Mouse (Mus musculus) liver (tissue): ENCODE measurements around the gene Coro6.
A peak's percentile ranks its signal among the peaks of the same experiment; 100 is the strongest.

Experiments
- DNase-seq: peaks from one replicate; pipeline ENCODE4 v3.0.0-alpha.2; 2020; ENCODE audit warnings: mixed read lengths

The Coro6 gene

GRCm38 (mm10) chr11:77514281-77514831 lies 52.1 kb downstream of the Coro6 start:
- DNase-seq: peak; percentile 79

- peak; percentile 84 for DNase-seq
Observed at GRCm38 (mm10) chr11:77514832-77515636, 52.8 kb downstream of the Coro6 start, which contains the start of gene Abhd15. Gene Abhd15 (plus strand): TSS chr11:77515121.

GRCm38 (mm10) chr11:77515637-77516552 lies 53.7 kb downstream of the Coro6 start, which contains the start of gene Trp53i13:
Gene Trp53i13 (minus strand): TSS chr11:77515980.
- peak; percentile 19 for DNase-seq

GRCm38 (mm10) chr11:77516553-77517425 lies 54.6 kb downstream of the Coro6 start:
- DNase-seq: no peak

- no peak for DNase-seq
Observed at GRCm38 (mm10) chr11:77518051-77518798, 56.0 kb downstream of the Coro6 start.

- DNase-seq: peak; percentile 27
Observed at GRCm38 (mm10) chr11:77519043-77519442, 56.8 kb downstream of the Coro6 start, which contains the start of gene Gm10392. Gene Gm10392 (minus strand): TSS chr11:77519198.
